Mouse (Mus musculus): ENCODE measurements around the gene Saa1. TPM values are rescaled to one million over a fixed set of nuclear protein-coding genes. Genes with fewer than 3 reads are reported as not detected.
"Not testable (repeated sequence)": the region's sequence is repeated elsewhere in the genome, so short reads cannot be mapped to it uniquely, and the experiment has no call there.

Gene Saa1
- polyA plus RNA-seq (2014; fragmentation: Nextera tagmentation; extraction: Ambion mirVana) = not detected in 2 replicates

DNA sequence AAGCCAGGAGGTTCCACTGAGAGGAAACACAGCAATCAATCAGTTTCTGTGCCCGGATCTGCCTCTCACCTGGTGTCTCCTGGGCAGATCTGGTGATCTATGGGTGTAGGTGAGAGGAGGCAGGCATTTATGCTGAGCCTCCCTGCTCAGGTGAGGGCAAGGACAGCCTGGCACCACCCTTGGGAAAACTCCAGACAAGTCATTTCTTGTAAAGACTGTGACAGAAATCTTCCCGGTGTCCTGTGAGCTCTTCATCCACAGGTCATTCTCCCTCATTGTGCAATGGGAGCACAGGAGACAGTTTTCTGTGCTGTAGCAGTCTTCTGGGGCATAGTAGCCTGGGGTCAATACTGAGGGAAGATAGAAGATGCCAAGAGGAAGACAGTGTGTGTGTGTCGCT is at the start of gene Saa1:
Gene Saa1, minus strand, starts transcription at position 101 of the 400 bp plus-strand sequence.
- ATAC-seq (ENCODE audit: insufficient number of reproducible peaks, insufficient read depth, low FRiP score, low read depth); H3K9me3 ChIP-seq (ENCODE audit: control insufficient read depth, low read length); H3K4me2 ChIP-seq (ENCODE audit: low read length); H3K27me3 ChIP-seq (ENCODE audit: control insufficient read depth, insufficient read depth, low read length); H3K36me3 ChIP-seq (ENCODE audit: control insufficient read depth, insufficient read depth, low read length); H3K27ac ChIP-seq (replicated peaks in 1 of 2; ENCODE audit: control insufficient read depth in 1 of 2, insufficient read depth in 1 of 2, low read depth in 2 of 2, low read length in 2 of 2); H3K4me1 ChIP-seq (ENCODE audit: control insufficient read depth in 2 of 2, insufficient read depth in 2 of 2, low read length in 2 of 2); H3K9ac ChIP-seq (ENCODE audit: low read length); H3K4me3 ChIP-seq (ENCODE audit: control insufficient read depth in 1 of 2, insufficient read depth in 1 of 2, low read depth in 1 of 2, low read length in 2 of 2): not testable (repeated sequence)
- 75% methylated on average over 3 of the region's 3 CpGs for WGBS

DNA sequence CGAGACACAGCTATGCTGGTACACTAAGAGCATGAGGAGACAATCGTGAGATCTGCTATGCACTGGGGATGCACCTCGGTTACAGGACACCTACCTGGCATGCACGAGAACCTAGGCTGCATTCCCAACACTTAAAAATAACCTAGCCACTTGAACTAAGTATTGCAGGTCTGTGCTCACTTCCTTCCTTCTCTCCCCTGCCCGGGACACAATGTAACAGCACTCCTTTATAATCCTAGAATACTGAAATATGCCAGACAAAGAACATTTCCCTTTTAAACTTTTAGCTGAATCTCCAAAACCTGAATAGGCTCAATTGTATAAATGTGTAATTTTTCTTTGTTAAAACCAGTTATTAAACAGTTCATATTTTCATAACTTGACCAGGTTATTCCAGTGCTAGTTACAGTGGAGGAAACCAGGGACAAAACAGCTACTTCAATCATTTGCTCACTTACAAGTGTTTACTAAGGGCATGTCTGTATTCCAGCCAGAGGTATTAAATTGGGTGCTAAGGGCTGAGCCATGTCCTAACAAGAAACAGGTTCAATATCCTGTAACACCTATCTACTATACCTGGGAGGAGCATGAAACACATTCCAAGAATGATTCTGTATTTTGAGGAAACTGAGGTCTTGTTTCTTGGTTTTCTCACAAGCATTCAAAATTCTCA is 46.5 kb upstream of the Saa1 start:
- no peaks in the 10 kb centered on the region for H3K4me1 ChIP-seq (ENCODE audit: control insufficient read depth in 2 of 2, insufficient read depth in 2 of 2, low read length in 2 of 2)
- no peak overlapping the region for H3K9ac ChIP-seq (ENCODE audit: low read length)
- no peak for ATAC-seq (ENCODE audit: insufficient number of reproducible peaks, insufficient read depth, low FRiP score, low read depth)
- H3K27me3 ChIP-seq (ENCODE audit: control insufficient read depth, insufficient read depth, low read length) = no peaks in the 10 kb centered on the region
- no peak overlapping the region for H3K4me3 ChIP-seq (ENCODE audit: control insufficient read depth in 1 of 2, insufficient read depth in 1 of 2, low read depth in 1 of 2, low read length in 2 of 2)
- H3K27ac ChIP-seq (replicated peaks in 1 of 2; ENCODE audit: control insufficient read depth in 1 of 2, insufficient read depth in 1 of 2, low read depth in 2 of 2, low read length in 2 of 2) = no peak overlapping the region
- no peaks in the 10 kb centered on the region for H3K9me3 ChIP-seq (ENCODE audit: control insufficient read depth, low read length)
- H3K4me2 ChIP-seq (ENCODE audit: low read length) = no peak overlapping the region
- 72% methylated on average over 5 of the region's 5 CpGs for WGBS
- peaks cover 60% of the 10 kb centered on the region for H3K36me3 ChIP-seq (ENCODE audit: control insufficient read depth, insufficient read depth, low read length)

DNA sequence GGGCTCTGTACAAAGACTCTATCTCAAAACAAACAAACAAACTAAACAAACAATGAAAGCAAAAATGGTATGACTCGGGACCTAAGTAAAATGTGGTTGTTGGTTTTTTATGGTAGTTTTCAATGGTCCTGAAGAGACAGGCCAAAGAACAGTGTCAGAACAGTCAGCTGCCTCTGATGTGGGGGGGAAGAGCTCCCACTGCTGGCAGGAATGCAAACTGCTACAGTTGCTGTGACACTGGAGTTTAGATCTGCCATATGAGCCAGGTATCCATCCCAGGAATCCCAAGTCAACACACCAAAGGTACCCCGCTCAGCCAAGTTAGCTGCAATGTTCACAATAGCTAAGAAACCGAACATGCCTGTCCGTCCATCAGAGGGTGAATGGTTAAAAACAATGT is 27.9 kb upstream of the Saa1 start:
- Histone ChIP-seq H3K4me1 (ENCODE audit: control insufficient read depth in 2 of 2, insufficient read depth in 2 of 2, low read length in 2 of 2) (no peaks in the 10 kb centered on the region), H3K9me3 (ENCODE audit: control insufficient read depth, low read length) (no peaks in the 10 kb centered on the region), H3K4me2 (ENCODE audit: low read length) (no peak overlapping the region), H3K27ac (replicated peaks in 1 of 2; ENCODE audit: control insufficient read depth in 1 of 2, insufficient read depth in 1 of 2, low read depth in 2 of 2, low read length in 2 of 2) (no peak overlapping the region), H3K4me3 (ENCODE audit: control insufficient read depth in 1 of 2, insufficient read depth in 1 of 2, low read depth in 1 of 2, low read length in 2 of 2) (no peak overlapping the region), H3K9ac (ENCODE audit: low read length) (no peak overlapping the region), H3K36me3 (ENCODE audit: control insufficient read depth, insufficient read depth, low read length) (peaks cover 92% of the 10 kb centered on the region), H3K27me3 (ENCODE audit: control insufficient read depth, insufficient read depth, low read length) (no peaks in the 10 kb centered on the region)
- no peak for ATAC-seq (ENCODE audit: insufficient number of reproducible peaks, insufficient read depth, low FRiP score, low read depth)
- WGBS = 57% methylated on average over 4 of the region's 4 CpGs

DNA sequence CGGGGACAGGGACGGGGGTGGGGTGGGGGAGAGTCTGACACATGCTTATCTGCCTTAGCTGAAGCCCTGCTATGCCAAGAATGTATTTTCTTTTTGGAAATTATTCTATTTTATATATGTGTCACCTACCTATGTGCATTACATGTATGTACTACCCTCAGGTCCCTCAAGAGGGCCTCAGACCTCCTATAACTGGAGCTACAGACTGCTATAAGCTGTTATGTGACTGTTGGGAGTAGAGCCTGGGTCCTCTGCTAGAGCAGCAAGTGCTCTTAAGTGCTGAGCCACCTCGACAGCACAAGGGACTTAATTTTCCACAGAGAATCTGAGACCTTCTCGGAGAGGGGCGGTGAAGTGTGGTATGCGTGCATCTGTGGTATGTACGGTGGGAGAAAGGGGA is 25.7 kb upstream of the Saa1 start:
- Histone ChIP-seq H3K4me1 (ENCODE audit: control insufficient read depth in 2 of 2, insufficient read depth in 2 of 2, low read length in 2 of 2) (no peaks in the 10 kb centered on the region), H3K9ac (ENCODE audit: low read length) (no peak overlapping the region), H3K4me3 (ENCODE audit: control insufficient read depth in 1 of 2, insufficient read depth in 1 of 2, low read depth in 1 of 2, low read length in 2 of 2) (no peak overlapping the region), H3K27ac (replicated peaks in 1 of 2; ENCODE audit: control insufficient read depth in 1 of 2, insufficient read depth in 1 of 2, low read depth in 2 of 2, low read length in 2 of 2) (no peak overlapping the region), H3K4me2 (ENCODE audit: low read length) (no peak overlapping the region), H3K27me3 (ENCODE audit: control insufficient read depth, insufficient read depth, low read length) (no peaks in the 10 kb centered on the region), H3K9me3 (ENCODE audit: control insufficient read depth, low read length) (no peaks in the 10 kb centered on the region), H3K36me3 (ENCODE audit: control insufficient read depth, insufficient read depth, low read length) (peaks cover 90% of the 10 kb centered on the region)
- no peak for ATAC-seq (ENCODE audit: insufficient number of reproducible peaks, insufficient read depth, low FRiP score, low read depth)
- 81% methylated on average over 7 of the region's 7 CpGs for WGBS

DNA sequence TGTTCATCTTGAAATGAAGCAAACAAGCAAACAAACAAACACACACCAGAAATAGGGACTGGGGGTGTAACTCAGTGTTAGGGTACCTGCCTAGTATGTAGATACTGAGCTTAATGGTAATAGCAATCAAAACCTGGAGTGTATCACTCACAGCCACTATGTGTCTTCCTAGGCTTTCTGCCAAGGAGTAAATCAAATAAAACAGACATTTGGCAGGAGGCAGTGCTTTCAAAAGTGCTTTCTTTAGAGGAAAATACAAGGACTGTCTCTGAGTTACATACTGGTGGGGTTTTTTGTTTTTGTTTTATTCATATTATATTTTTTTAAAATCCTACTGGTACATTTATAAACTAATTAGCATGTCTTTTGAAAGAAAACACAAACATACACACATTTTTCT is 24.6 kb upstream of the Saa1 start:
- no peak overlapping the region for H3K4me2 ChIP-seq (ENCODE audit: low read length)
- ATAC-seq (ENCODE audit: insufficient number of reproducible peaks, insufficient read depth, low FRiP score, low read depth) = no peak
- no peaks in the 10 kb centered on the region for H3K9me3 ChIP-seq (ENCODE audit: control insufficient read depth, low read length)
- H3K36me3 ChIP-seq (ENCODE audit: control insufficient read depth, insufficient read depth, low read length) = peaks cover 90% of the 10 kb centered on the region
- H3K4me3 ChIP-seq (ENCODE audit: control insufficient read depth in 1 of 2, insufficient read depth in 1 of 2, low read depth in 1 of 2, low read length in 2 of 2) = no peak overlapping the region
- H3K27me3 ChIP-seq (ENCODE audit: control insufficient read depth, insufficient read depth, low read length) = no peaks in the 10 kb centered on the region
- H3K27ac ChIP-seq (replicated peaks in 1 of 2; ENCODE audit: control insufficient read depth in 1 of 2, insufficient read depth in 1 of 2, low read depth in 2 of 2, low read length in 2 of 2) = no peak overlapping the region
- no peaks in the 10 kb centered on the region for H3K4me1 ChIP-seq (ENCODE audit: control insufficient read depth in 2 of 2, insufficient read depth in 2 of 2, low read length in 2 of 2)
- H3K9ac ChIP-seq (ENCODE audit: low read length) = no peak overlapping the region

DNA sequence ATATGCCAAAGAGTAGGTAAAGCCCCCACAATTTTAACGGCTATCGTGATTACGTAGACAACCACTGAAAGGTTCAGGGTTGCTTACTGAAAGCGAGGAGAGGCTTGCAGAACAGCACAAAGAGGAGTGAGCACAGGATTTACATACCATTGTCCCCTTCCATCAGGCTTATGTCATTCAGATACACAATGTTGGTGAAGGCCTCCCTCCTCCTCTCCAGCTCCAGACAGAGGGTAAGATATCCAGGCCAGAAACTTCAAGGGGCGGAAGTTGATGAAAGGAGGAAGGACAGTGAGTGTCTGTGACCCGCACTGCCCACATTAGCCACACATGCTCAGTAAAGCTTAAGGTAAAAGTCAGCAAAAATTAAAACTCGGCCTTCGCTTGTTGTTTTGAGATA is 21.9 kb upstream of the Saa1 start:
- no peak overlapping the region for H3K4me3 ChIP-seq (ENCODE audit: control insufficient read depth in 1 of 2, insufficient read depth in 1 of 2, low read depth in 1 of 2, low read length in 2 of 2)
- peaks cover 96% of the 10 kb centered on the region for H3K36me3 ChIP-seq (ENCODE audit: control insufficient read depth, insufficient read depth, low read length)
- ATAC-seq (ENCODE audit: insufficient number of reproducible peaks, insufficient read depth, low FRiP score, low read depth) = no peak
- no peaks in the 10 kb centered on the region for H3K9me3 ChIP-seq (ENCODE audit: control insufficient read depth, low read length)
- H3K4me2 ChIP-seq (ENCODE audit: low read length) = no peak overlapping the region
- H3K4me1 ChIP-seq (ENCODE audit: control insufficient read depth in 2 of 2, insufficient read depth in 2 of 2, low read length in 2 of 2) = no peaks in the 10 kb centered on the region
- no peak overlapping the region for H3K9ac ChIP-seq (ENCODE audit: low read length)
- no peak overlapping the region for H3K27ac ChIP-seq (replicated peaks in 1 of 2; ENCODE audit: control insufficient read depth in 1 of 2, insufficient read depth in 1 of 2, low read depth in 2 of 2, low read length in 2 of 2)
- WGBS = 90% methylated on average over 8 of the region's 8 CpGs
- no peaks in the 10 kb centered on the region for H3K27me3 ChIP-seq (ENCODE audit: control insufficient read depth, insufficient read depth, low read length)

DNA sequence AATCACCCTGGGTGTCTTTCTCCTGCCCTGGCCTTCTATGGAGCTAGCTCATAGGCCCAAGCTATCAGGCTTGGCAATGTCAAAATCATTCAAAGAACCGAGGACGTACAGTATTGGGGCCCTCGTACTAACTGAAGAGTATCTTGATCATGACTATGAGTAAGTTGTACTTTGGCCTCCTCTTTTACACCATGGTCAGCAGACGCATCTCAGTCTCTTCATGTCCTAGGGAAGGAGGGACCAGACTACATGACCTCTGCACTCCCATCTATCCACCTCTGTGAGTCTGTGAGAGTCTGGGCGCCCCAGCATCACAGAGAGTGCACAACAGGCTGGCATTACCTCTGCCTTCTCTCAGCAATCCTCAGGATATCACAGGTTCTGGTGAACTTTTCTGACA is 19.8 kb upstream of the Saa1 start:
- Histone ChIP-seq H3K9ac (ENCODE audit: low read length) (no peak overlapping the region), H3K4me2 (ENCODE audit: low read length) (no peak overlapping the region), H3K4me1 (ENCODE audit: control insufficient read depth in 2 of 2, insufficient read depth in 2 of 2, low read length in 2 of 2) (no peaks in the 10 kb centered on the region), H3K36me3 (ENCODE audit: control insufficient read depth, insufficient read depth, low read length) (peaks cover 85% of the 10 kb centered on the region), H3K27me3 (ENCODE audit: control insufficient read depth, insufficient read depth, low read length) (no peaks in the 10 kb centered on the region), H3K9me3 (ENCODE audit: control insufficient read depth, low read length) (no peaks in the 10 kb centered on the region), H3K27ac (replicated peaks in 1 of 2; ENCODE audit: control insufficient read depth in 1 of 2, insufficient read depth in 1 of 2, low read depth in 2 of 2, low read length in 2 of 2) (no peak overlapping the region), H3K4me3 (ENCODE audit: control insufficient read depth in 1 of 2, insufficient read depth in 1 of 2, low read depth in 1 of 2, low read length in 2 of 2) (no peak overlapping the region)
- ATAC-seq (ENCODE audit: insufficient number of reproducible peaks, insufficient read depth, low FRiP score, low read depth) = no peak
- 96% methylated on average over 5 of the region's 5 CpGs for WGBS

Measured in heart, embryonic 14.5 days (tissue).